Mouse (Mus musculus): ENCODE measurements around the gene Fosl1.
"Not testable (repeated sequence)": the region's sequence is repeated elsewhere in the genome, so short reads cannot be mapped to it uniquely, and the experiment has no call there.

Gene Fosl1

DNA sequence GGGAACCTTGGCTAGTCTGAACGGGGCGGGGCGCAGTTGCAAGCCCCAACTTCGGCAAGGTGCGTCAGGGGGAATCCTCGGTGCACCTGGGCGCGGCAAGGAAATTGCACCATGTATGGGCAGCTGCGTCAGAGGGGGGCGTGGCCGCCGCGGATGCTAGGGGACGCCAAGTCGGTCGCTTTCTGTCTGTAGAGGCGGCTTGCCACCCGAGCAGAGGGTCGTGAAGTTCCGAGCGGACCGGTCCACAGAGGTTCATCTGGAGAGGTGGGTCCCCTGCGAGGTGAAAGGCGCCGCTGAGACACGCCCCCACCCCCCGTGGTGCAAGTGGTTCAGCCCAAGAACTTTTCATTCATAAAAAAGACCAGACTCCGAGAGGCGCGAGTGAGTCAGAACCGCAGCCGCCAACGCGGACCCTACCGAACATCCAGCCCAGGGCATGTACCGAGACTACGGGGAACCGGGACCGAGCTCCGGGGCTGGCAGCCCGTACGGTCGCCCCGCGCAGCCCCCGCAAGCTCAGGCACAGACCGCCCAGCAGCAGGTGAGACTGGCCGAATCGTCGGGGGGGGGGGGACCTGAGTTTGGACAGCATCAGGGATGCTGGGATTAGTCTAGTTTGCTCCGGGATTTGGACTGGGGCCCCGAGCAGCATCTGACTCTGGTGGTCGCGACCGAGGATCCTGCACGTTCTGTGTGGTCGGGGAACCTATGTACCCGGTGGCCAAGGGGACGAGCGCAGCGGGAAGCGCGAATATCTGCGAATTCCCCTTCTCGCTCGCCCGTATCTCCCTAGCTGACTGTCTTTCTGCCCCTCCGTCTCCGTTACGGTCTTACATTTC, at the start of gene Fosl1:
Gene Fosl1, plus strand, starts transcription at position 33 of the 839 bp plus-strand sequence.
- peak; percentile 66 for DNase-seq (ENCODE audit: extremely low spot score)

DNA sequence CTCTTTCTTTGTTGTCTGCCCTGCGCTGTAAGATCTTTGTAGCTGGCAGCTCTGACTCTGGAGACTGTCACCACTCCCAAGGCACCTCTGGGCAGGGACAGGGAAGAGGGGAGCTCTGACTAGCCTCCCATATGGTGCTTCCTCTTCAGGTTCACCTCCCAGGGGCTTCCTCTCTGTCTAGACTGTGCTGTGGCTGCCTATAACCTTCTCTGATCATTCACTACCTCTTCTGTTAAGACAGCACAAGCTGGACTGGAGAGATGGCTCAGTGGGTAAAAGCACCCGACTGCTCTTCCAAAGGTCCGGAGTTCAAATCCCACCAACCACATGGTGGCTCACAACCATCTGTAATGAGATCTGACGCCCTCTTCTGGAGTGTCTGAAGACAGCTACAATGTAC, 46.3 kb upstream of the Fosl1 start:
- DNase-seq (ENCODE audit: extremely low spot score), result not testable (repeated sequence)

DNA sequence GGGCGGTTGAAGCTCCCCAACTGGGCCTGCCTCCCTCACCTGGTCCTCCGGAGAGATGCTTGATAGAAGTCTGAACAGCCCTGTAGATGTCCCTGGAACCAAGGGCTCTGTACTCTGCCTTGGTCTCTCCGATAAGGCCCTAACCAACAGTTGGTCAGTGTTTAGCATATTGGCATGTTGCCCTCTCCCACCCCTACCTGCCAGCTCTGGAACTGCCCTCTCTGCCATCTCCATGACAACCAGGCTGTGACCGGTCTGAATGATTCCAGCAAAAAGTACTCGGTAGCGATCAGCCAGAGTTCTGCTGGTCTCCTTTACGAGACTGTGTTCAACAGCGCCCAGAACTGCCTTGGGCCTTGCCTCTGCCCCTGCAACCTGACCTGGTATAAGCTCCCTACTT, 45.1 kb upstream of the Fosl1 start, which contains the start of gene Tsga10ip:
Gene Tsga10ip, minus strand, starts transcription at position 234 of the 400 bp plus-strand sequence.
- DNase-seq (ENCODE audit: extremely low spot score), result no peak

- DNase-seq (ENCODE audit: extremely low spot score), result no peak
Observed at GRCm38 (mm10) chr19:5405924-5406323, 41.4 kb upstream of the Fosl1 start.

- DNase-seq (ENCODE audit: extremely low spot score), result peak; percentile 61
Observed at GRCm38 (mm10) chr19:5406531-5407126, 40.7 kb upstream of the Fosl1 start.

DNA sequence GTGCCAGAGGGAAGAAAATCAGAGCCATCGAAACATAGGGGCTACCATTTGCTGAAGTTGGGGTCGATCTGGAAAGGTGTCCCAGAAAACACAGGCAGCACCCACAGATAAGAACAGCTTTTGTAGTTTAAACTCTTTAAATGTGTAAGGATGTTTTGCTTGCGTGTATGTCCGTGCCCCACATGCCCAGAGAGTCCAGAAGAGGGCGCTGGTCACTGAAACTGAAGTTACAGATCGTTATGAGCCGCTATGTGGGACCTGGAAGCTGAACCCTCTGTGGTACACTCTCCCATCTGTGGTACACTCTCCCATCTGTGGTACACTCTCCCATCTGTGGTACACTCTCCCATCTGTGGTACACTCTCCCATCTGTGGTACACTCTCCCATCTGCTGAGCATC, 40.2 kb upstream of the Fosl1 start:
- peak; percentile 39 for DNase-seq (ENCODE audit: extremely low spot score)

DNA sequence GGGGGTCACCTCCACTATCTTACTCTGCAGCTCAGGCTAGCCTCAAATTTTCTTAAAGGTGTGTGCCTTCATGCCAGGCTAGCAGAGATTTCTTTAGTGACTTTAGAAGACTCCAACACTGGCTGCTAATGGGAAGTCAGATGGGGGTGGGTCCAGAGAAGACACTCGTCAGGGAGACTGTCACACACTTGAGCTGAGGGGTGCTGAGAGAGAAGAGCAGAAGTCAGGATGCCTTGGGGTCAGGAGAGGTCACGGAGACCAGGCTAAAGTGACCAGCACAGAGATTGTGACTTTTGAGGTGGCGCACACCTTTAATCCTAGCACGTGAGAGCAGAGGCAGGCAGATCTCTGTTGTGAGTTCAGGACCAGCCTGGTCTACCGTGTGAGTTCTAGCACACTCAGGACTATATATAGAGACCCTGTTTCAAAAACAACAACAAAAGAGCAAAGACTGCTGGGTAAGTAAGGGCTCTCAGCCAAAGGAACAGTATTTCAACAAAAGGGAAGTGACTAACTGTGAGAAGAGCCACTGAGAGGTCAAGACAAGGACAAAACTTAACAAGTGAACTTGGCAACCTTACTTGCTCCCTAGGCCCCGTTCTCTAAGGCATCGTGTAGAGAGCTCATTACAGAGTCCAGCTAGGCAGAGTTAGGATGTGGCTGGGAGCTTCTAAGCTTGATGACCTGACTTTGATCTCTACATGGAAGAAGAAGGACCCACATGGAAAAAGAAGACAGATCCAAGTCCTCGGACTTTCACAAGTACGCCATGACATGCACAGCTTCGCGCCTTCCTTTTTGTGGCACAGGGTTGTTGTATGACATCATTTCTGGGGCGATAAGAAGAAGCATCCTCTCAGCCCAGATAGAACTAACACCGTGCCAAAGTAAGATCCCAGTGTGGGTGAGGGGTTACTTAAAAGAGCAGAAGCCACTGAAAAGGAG, 39.0 kb upstream of the Fosl1 start:
- DNase-seq (ENCODE audit: extremely low spot score), result no peak

DNA sequence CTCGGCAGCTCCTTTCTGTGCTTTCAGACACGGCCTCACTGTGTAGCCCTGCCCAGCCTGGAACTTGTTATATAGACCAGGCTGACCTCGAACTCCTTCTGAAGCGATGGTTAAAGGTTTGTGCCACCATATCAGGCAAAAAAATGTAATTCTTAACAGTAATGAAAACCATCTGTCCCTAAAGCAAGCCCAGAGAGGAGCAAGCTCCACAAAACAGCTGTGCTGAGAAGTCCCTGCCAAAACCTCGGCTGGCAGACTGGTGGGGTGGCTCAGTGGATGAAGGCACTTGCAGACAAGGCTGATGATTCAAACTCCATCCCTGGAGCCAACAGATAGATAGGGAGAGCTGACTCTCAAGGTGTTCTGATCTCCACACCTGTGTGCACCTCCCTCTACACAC, 38.3 kb upstream of the Fosl1 start:
- no peak for DNase-seq (ENCODE audit: extremely low spot score)

DNA sequence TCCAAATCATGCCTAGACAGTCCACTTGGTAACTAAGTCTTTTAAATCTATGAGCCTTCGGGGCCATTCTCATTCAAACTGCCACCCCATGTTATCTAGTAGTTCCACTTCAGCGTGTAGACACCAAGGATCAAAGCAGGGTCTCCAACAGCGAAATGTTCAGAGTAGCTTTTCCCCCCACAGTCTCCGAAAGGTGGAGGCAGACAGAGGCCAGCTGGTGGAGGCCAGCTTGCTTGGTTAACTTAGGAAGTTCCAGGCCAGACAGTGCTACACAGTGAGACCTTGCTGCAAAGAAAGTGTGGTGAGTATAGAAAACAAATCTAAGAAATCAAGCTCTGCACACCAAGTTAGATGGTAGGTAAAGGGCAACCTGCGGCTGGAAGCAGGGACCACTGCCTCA, 36.7 kb upstream of the Fosl1 start:
- no peak for DNase-seq (ENCODE audit: extremely low spot score)

DNA sequence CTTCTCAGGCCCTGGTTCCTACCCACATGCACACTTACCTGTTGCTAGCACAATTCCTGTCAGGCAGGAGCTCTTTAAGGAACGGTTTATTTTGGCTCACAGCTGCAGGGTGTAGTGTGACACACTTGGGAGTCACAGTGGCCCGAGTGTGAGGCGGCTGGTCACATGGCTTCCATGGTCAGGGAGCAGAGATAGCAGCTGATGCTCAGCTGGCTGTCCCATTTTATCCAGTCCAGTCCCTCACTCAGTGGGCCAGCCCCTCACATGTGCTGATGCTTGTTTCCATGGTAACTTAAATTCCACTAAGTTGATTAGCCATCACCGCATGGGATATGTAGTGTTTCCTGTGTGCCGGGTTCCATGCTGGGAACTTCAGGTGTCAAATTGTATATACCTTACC, 35.4 kb upstream of the Fosl1 start:
- DNase-seq (ENCODE audit: extremely low spot score), result no peak

DNA sequence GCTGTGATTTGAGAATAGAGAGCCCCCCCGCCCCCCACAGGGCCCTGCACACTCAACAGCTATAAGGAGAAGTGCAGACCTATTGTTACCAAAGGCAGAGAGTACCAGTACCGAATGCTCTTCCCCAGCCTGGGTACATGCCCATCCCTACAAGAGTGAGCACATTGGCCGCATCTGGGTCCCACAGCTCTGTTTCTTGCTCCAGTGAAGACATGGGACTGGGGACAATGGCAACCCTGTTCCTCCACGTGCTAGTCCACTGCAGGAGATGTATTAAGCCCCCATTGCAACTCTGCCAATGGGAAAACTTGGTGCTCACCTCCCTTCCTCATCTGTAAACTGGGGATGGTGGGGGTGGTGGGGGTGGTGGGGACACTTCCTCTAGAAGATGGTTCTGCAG, 33.5 kb upstream of the Fosl1 start:
- no peak for DNase-seq (ENCODE audit: extremely low spot score)

- DNase-seq (ENCODE audit: extremely low spot score), result no peak
Observed at GRCm38 (mm10) chr19:5414534-5414957, 32.8 kb upstream of the Fosl1 start.

GRCm38 (mm10) chr19:5418750-5419466, 28.4 kb upstream of the Fosl1 start:
- DNase-seq (ENCODE audit: extremely low spot score), result no peak

DNA sequence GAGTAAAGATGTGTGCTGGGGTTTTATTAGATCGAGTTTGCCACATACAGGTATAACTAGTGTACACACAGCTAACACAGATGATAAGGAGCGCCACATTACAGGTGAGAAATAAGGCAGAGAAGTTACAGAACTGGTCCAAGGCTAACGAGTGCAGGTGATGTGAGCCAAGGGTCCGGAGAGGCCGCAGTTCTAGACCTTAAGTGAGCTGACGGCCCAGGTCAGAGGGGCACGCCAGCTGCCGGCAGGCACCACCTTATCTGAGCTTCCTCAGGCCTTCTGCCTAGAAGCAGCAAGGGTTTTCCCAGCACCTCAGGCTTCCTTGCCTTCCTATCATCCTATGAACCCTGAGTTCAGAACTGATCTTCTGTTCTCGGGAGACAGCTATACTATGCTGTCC, 27.7 kb upstream of the Fosl1 start:
- no peak for DNase-seq (ENCODE audit: extremely low spot score)

GRCm38 (mm10) chr19:5420579-5420978, 26.8 kb upstream of the Fosl1 start:
- DNase-seq (ENCODE audit: extremely low spot score), result no peak

GRCm38 (mm10) chr19:5421784-5422183, 25.6 kb upstream of the Fosl1 start:
- no peak for DNase-seq (ENCODE audit: extremely low spot score)

GRCm38 (mm10) chr19:5422267-5422666, 25.1 kb upstream of the Fosl1 start:
- DNase-seq (ENCODE audit: extremely low spot score), result no peak

- no peak for DNase-seq (ENCODE audit: extremely low spot score)
Observed at GRCm38 (mm10) chr19:5422895-5423443, 24.4 kb upstream of the Fosl1 start.

- DNase-seq (ENCODE audit: extremely low spot score), result no peak
Observed at GRCm38 (mm10) chr19:5423561-5423960, 23.8 kb upstream of the Fosl1 start.

DNA sequence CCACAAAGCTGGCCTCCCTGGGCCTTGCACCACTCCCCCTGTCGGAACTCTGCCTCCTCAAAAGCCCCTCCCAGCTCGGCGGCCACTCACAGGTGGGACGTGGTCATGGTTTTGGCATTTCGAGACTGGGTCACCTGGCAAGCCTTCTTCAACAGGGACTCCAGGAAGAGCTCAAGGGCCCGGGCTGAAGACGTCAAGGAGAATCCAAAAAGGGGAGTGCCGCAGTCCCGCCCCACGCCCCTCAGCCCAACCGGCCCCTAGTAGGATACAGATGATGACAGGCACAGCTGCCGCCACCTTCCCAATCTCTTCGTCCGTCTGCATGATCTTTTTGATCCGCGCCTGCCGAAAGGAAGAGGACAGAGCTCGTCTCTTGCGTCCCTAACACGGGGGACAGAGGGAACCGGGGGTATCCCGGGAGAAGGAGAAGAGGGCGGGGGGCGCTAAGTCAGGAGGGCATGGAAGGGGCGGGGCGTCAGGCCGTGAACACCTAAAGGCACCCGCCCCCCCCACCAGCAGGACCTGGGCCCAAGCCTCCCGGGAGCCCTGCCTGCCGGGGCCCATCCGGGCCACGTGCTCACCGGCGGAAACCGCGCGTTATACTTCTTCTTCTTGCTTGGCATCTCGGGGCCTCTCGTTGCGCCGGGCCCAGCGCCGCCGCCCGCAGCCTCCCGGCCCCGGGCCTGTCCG, 23.1 kb upstream of the Fosl1 start:
- DNase-seq (ENCODE audit: extremely low spot score), result no peak
